Mouse (Mus musculus): ENCODE measurements around the gene I830077J02Rik. TPM values are rescaled to one million over a fixed set of nuclear protein-coding genes. Genes with fewer than 3 reads are reported as not detected.

Gene I830077J02Rik
- polyA plus RNA-seq, 1 experiment: not detected

DNA sequence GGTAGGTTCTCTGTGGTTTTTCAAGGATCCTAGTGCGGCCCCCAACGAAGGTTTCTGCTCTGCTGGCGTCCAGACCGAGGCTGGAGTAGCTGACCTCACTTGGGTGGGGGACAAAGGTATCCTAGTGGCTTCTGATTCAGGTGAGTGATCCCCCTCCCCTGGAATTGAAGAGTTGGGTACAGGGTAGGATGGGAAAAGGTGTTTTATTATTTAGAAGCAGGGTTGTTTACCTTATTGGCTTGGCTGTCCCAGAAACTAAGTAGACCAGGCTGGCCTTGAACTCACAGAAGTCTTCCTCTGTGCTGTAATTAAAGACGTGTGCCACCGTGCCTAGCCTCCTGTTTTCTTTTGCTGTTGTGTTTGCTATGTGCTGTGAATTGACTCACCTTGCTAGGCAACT, 27.5 kb upstream of the I830077J02Rik start, which contains the start of gene Atp5f1:
TSS of gene Atp5f1 (minus strand) at position 101 of the 400 bp plus-strand sequence.
- H3K9me3 ChIP-seq (replicated peaks; ENCODE audit: control insufficient read depth, insufficient read depth, low read length, poor library complexity, severe bottlenecking): no peaks in the 10 kb centered on the region
- peaks cover 56% of the 10 kb centered on the region for H3K36me3 ChIP-seq (ENCODE audit: control insufficient read depth, insufficient read depth, low read length, poor library complexity, severe bottlenecking)
- H3K4me1 ChIP-seq (ENCODE audit: control insufficient read depth, insufficient read depth, low read length): no peaks in the 10 kb centered on the region
- H3K9ac ChIP-seq (ENCODE audit: low read depth, poor library complexity, severe bottlenecking): peak within 1 kb of the TSS; percentile 92
- no peak within 1 kb of the TSS; the same call in 1 of the 2 replicates for H3K27ac ChIP-seq (ENCODE audit: insufficient read depth, low read length)
- no peaks in the 10 kb centered on the region for H3K27me3 ChIP-seq (ENCODE audit: control insufficient read depth, insufficient read depth, low read length, poor library complexity, severe bottlenecking)
- peak within 1 kb of the TSS; percentile 89 for H3K4me3 ChIP-seq (ENCODE audit: low read depth, low read length)
- TF ChIP-seq POLR2A (IDR thresholded peaks at IDR 0.05; ENCODE audit: insufficient read depth, low read length): no peak
- TF ChIP-seq CTCF (IDR thresholded peaks at IDR 0.05; ENCODE audit: low read depth, low read length): no peak
- no peak for TF ChIP-seq EP300 (IDR thresholded peaks at IDR 0.05; ENCODE audit: insufficient read depth, low read depth, low read length)

DNA sequence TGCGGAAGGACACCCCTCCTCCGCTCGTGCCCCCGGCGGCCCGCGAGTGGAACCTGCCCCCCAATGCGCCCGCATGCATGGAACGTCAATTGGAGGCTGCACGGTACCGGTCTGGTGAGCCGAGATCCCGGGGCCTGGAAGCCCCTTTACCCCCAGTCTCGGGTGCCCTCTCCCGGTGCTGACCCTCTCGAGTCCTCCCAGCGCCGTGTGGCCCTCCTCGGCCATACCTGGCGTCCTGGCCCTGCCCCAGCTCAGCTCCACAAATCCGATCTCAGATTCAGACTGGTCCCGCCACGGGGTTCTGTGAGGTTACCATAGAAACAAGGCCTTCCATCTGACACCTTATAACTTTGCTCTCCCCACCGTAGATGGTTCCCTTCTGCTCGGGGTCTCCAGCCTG, 27.1 kb upstream of the I830077J02Rik start:
- no peaks in the 10 kb centered on the region for H3K4me1 ChIP-seq (ENCODE audit: control insufficient read depth, insufficient read depth, low read length)
- H3K27me3 ChIP-seq (ENCODE audit: control insufficient read depth, insufficient read depth, low read length, poor library complexity, severe bottlenecking): no peaks in the 10 kb centered on the region
- TF ChIP-seq POLR2A (IDR thresholded peaks at IDR 0.05; ENCODE audit: insufficient read depth, low read length): no peak
- TF ChIP-seq EP300 (IDR thresholded peaks at IDR 0.05; ENCODE audit: insufficient read depth, low read depth, low read length): no peak
- TF ChIP-seq CTCF (IDR thresholded peaks at IDR 0.05; ENCODE audit: low read depth, low read length): no peak
- H3K9ac ChIP-seq (ENCODE audit: low read depth, poor library complexity, severe bottlenecking): peak overlapping the region; percentile 92
- H3K27ac ChIP-seq (ENCODE audit: insufficient read depth, low read length): no peak overlapping the region
- no peaks in the 10 kb centered on the region for H3K9me3 ChIP-seq (replicated peaks; ENCODE audit: control insufficient read depth, insufficient read depth, low read length, poor library complexity, severe bottlenecking)
- peak overlapping the region; percentile 89 for H3K4me3 ChIP-seq (ENCODE audit: low read depth, low read length)
- peaks cover 56% of the 10 kb centered on the region for H3K36me3 ChIP-seq (ENCODE audit: control insufficient read depth, insufficient read depth, low read length, poor library complexity, severe bottlenecking)

DNA sequence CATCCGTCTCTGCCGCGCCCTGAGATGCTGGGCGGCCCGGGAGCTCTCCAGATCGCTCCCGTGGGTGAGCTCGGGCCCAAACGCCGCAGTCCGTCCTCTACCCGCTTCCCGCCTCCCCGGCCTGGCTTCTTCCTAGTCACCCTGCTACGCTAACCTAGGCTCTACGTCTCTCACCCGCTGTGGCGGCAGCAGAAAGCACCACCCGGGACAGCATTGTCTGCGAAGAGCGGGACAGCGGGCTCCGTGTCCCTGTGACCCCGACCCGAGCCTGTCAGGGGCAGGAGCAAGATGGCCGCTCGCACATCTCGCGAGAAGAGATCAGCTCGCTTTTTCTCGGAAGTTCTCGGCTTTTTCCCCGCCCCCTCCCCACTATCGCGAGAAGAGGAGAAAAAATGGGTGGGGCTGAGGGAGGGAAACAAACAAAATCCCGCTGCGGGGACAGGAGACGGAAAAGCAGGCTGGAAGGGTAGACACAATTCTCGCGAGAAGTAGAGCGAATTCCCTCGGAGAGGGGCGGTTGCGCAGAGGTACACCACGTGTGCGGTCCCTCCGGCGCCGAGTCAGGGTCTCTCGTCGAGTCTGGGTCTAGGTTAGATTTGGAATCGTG, 26.6 kb upstream of the I830077J02Rik start, which contains the start of gene Wdr77:
TSS of gene Wdr77 (plus strand) at position 396 of the 607 bp plus-strand sequence.
- Histone ChIP-seq H3K9me3 (replicated peaks; ENCODE audit: control insufficient read depth, insufficient read depth, low read length, poor library complexity, severe bottlenecking) (no peaks in the 10 kb centered on the region), H3K27ac (ENCODE audit: insufficient read depth, low read length) (peak within 1 kb of the TSS; percentile 32; the same call in 1 of the 2 replicates), H3K9ac (ENCODE audit: low read depth, poor library complexity, severe bottlenecking) (peak within 1 kb of the TSS; percentile 92), H3K4me1 (ENCODE audit: control insufficient read depth, insufficient read depth, low read length) (no peaks in the 10 kb centered on the region), H3K4me3 (ENCODE audit: low read depth, low read length) (peak within 1 kb of the TSS; percentile 89), H3K36me3 (ENCODE audit: control insufficient read depth, insufficient read depth, low read length, poor library complexity, severe bottlenecking) (peaks cover 54% of the 10 kb centered on the region), H3K27me3 (ENCODE audit: control insufficient read depth, insufficient read depth, low read length, poor library complexity, severe bottlenecking) (no peaks in the 10 kb centered on the region)
- TF ChIP-seq POLR2A (IDR thresholded peaks at IDR 0.05; ENCODE audit: insufficient read depth, low read length): peak; percentile 66
- no peak for TF ChIP-seq CTCF (IDR thresholded peaks at IDR 0.05; ENCODE audit: low read depth, low read length)
- no peak for TF ChIP-seq EP300 (IDR thresholded peaks at IDR 0.05; ENCODE audit: insufficient read depth, low read depth, low read length)

- H3K36me3 ChIP-seq (ENCODE audit: control insufficient read depth, insufficient read depth, low read length, poor library complexity, severe bottlenecking): peaks cover 51% of the 10 kb centered on the region
Measured at GRCm38 (mm10) chr3:105958204-105958603, 25.7 kb upstream of the I830077J02Rik start.

DNA sequence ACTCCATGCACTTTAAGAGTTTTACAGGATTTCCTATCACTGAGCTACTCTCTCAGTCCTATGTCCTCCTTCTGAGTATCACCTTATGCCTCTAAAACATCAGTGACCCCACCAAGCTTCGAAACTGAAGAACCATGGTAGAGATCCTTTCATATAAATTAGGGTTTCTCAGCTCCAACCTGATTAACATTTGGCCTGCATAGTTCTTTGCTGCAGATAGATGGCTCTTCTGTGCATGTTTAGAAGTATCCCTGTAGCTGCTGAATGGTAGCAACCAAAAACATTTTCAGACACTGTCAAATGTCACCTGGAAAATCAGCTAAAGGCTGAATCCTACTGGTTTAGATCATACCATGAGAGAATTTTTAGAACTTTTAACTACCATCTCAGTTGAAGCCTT, 24.8 kb upstream of the I830077J02Rik start:
- no peaks in the 10 kb centered on the region for H3K27me3 ChIP-seq (ENCODE audit: control insufficient read depth, insufficient read depth, low read length, poor library complexity, severe bottlenecking)
- H3K4me1 ChIP-seq (ENCODE audit: control insufficient read depth, insufficient read depth, low read length): no peaks in the 10 kb centered on the region
- H3K4me3 ChIP-seq (ENCODE audit: low read depth, low read length): no peak overlapping the region
- no peak overlapping the region for H3K27ac ChIP-seq (ENCODE audit: insufficient read depth, low read length)
- no peak for TF ChIP-seq EP300 (IDR thresholded peaks at IDR 0.05; ENCODE audit: insufficient read depth, low read depth, low read length)
- no peak for TF ChIP-seq CTCF (IDR thresholded peaks at IDR 0.05; ENCODE audit: low read depth, low read length)
- no peak for TF ChIP-seq POLR2A (IDR thresholded peaks at IDR 0.05; ENCODE audit: insufficient read depth, low read length)
- H3K36me3 ChIP-seq (ENCODE audit: control insufficient read depth, insufficient read depth, low read length, poor library complexity, severe bottlenecking): peaks cover 48% of the 10 kb centered on the region
- H3K9ac ChIP-seq (ENCODE audit: low read depth, poor library complexity, severe bottlenecking): peak overlapping the region; percentile 88; the same call in 1 of the 2 replicates
- H3K9me3 ChIP-seq (replicated peaks; ENCODE audit: control insufficient read depth, insufficient read depth, low read length, poor library complexity, severe bottlenecking): no peaks in the 10 kb centered on the region

More at GRCm38 (mm10) chr3:105958204-105958603, 25.7 kb upstream of the I830077J02Rik start:
- H3K4me1 ChIP-seq (ENCODE audit: control insufficient read depth, insufficient read depth, low read length): no peaks in the 10 kb centered on the region
- H3K27me3 ChIP-seq (ENCODE audit: control insufficient read depth, insufficient read depth, low read length, poor library complexity, severe bottlenecking): no peaks in the 10 kb centered on the region
- no peak for TF ChIP-seq CTCF (IDR thresholded peaks at IDR 0.05; ENCODE audit: low read depth, low read length)
- H3K27ac ChIP-seq (ENCODE audit: insufficient read depth, low read length): no peak overlapping the region
- H3K4me3 ChIP-seq (ENCODE audit: low read depth, low read length): peak overlapping the region; percentile 89
- H3K9me3 ChIP-seq (replicated peaks; ENCODE audit: control insufficient read depth, insufficient read depth, low read length, poor library complexity, severe bottlenecking): no peaks in the 10 kb centered on the region
- H3K9ac ChIP-seq (ENCODE audit: low read depth, poor library complexity, severe bottlenecking): peak overlapping the region; percentile 88

- TF ChIP-seq CTCF (IDR thresholded peaks at IDR 0.05; ENCODE audit: low read depth, low read length) (no peak), POLR2A (IDR thresholded peaks at IDR 0.05; ENCODE audit: insufficient read depth, low read length) (no peak), EP300 (IDR thresholded peaks at IDR 0.05; ENCODE audit: insufficient read depth, low read depth, low read length) (no peak)
- no peaks in the 10 kb centered on the region for H3K4me1 ChIP-seq (ENCODE audit: control insufficient read depth, insufficient read depth, low read length)
- no peak overlapping the region for H3K4me3 ChIP-seq (ENCODE audit: low read depth, low read length)
- H3K27me3 ChIP-seq (ENCODE audit: control insufficient read depth, insufficient read depth, low read length, poor library complexity, severe bottlenecking): no peaks in the 10 kb centered on the region
- H3K27ac ChIP-seq (ENCODE audit: insufficient read depth, low read length): no peak overlapping the region
- H3K36me3 ChIP-seq (ENCODE audit: control insufficient read depth, insufficient read depth, low read length, poor library complexity, severe bottlenecking): peaks cover 64% of the 10 kb centered on the region
- no peaks in the 10 kb centered on the region for H3K9me3 ChIP-seq (replicated peaks; ENCODE audit: control insufficient read depth, insufficient read depth, low read length, poor library complexity, severe bottlenecking)
- H3K9ac ChIP-seq (ENCODE audit: low read depth, poor library complexity, severe bottlenecking): no peak overlapping the region
Measured at GRCm38 (mm10) chr3:105951348-105951747, 18.9 kb upstream of the I830077J02Rik start.
